Mouse (Mus musculus) heart, adult 9 months (tissue): Measurements from ENCODE around the gene Mreg.
A peak's percentile ranks its signal among the peaks of the same experiment; 100 is the strongest.

Source experiments
- DNase-seq, 2 experiments: peaks; one replicate each; pipeline ENCODE4 v3.0.0; 2022; ENCODE audit warnings: low spot score in 2 of 2

Mreg gene

DNA sequence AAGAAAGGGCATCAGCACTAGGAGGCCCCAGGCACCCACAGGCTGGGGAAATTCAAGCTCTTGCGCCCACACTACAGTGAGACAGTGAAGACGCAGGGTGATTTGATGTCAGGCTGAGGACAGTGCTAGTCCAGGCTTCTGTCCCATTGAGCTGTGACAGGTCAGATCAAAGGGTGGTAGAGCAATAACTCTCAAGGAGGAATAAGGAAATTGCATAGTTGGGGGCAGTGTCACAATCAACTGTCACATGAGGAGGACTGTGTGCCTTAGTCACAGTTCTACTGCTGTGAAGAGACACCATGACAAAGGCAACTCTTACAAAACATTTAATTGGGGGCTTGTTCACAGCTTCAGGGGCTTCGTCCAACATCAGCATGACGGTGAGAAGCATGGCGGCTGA, 16.0 kb downstream of the Mreg start:
- no peak for DNase-seq

GRCm38 (mm10) chr1:72191449-72191848, 20.7 kb downstream of the Mreg start:
- no peak for DNase-seq

- no peak for DNase-seq
Observed at GRCm38 (mm10) chr1:72188142-72188738, 23.9 kb downstream of the Mreg start.

- no peak for DNase-seq
Observed at GRCm38 (mm10) chr1:72187486-72187885, 24.6 kb downstream of the Mreg start.

GRCm38 (mm10) chr1:72186151-72186550, 26.0 kb downstream of the Mreg start:
- no peak for DNase-seq

- DNase-seq = no peak
Observed at GRCm38 (mm10) chr1:72183554-72183953, 28.6 kb downstream of the Mreg start.

GRCm38 (mm10) chr1:72182930-72183499, 29.1 kb downstream of the Mreg start:
- DNase-seq = peak; percentile 12 to 33

GRCm38 (mm10) chr1:72179947-72180346, 32.2 kb downstream of the Mreg start:
- DNase-seq = no peak

DNA sequence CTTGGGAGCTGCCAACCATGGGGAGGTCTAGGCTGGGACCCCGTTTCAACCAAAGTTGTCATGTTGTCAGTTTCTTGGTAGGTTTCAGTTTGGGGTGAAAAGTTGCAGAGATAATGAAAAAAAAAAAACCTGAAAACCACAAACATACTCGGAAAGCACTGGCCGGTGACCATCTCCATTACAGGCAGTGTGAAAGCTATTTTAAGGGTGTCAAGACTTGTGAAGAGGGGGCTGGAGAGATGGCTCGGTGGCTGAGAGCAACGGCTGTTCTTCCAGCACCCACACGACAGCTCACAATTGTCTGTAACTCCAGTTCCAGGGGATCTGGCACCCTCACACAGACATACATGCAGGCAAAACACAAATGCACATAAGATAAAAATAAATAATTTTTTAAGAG, 35.9 kb downstream of the Mreg start:
- no peak for DNase-seq

DNA sequence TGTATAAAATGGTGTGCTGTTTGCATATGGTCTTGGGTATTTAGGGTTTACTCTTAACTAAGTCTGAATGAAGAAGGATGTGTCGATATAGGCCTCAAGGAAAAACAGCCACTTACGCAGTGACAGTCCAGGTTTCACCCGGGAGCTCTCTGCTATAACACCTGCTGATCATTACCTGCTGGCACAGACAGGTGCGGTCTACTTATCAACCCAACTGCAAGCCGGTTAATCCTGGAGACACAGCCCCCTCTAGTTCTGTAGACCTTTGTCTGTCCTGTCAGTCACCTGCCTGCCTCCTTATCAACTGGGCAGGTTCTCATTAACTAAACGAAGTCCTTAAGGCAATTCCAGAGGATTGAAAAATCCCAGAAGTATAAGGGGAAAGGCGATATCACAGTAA, 37.9 kb downstream of the Mreg start:
- no peak for DNase-seq

DNA sequence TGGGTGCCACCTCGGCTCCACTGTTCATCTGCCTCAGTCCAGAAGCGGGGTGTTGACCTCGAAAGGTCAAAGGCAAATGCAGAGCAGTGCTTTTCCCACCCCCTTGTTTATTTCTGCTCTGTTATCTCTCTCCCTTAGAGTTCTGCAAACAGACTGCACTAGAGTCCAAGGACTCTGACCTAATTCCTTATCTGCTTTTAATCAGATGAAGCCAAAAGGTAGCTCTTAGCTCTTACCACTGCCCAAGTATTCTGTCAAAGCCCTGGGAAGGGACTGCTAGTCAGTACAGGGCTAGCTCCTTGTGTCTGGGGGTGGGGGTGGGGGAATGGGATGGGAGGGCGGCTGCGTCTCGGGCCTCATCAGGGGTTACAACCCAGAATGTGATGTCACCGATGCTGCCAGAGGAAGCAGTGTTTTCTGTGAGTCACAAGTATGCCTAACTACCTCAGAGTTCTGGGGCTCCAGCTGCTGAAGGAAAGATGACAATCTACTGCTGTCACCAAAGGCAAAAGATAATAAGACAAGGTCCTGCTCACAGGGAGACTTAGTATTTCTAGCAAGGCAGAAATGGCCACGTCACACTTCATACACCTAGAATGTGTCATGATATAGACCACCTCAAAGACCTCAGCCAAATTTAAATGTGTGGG, 38.6 kb downstream of the Mreg start:
- DNase-seq = no peak

GRCm38 (mm10) chr1:72172788-72173187, 39.3 kb downstream of the Mreg start:
- peak in 1 of 2 experiments; percentile 19 for DNase-seq

DNA sequence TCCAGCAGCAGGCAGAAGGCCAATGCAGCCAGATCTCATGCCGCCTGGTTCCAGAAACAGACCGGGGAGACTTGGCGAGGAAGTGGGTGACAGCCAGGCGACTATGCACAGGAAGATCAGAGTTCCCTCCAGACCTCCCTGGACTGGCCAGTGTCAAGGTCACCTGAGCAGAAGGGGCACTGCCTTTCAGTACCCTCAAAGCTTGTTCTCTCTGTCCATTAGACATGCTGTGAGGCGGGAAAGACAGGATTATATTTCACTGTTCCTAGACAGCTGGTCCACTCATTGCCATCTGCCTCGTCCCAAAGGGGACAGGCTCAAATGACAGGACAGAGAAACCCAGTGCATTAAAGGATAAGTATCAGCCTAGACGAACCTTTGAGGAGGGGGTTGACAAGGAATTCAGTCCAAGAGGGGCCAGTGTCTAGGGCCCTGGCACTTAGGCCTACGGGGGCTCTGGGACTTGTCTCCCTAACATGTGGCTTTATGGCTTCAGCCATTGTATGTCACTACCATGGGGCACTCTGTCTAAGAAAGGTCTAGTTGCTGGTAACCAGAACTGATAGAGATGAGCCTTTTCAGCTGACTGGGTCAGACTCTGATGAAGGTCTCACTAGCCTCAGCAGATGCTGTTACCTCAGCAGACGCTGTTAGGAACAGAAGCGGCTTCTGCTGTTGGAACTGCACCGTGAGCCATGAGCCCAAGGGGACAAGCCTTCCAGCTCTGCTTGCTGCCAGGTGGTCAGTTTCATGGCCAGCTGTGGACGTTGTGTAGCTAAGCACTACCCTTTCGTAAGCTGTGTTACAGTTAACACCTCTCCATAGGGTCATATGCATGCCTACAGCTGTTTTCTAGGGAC, 40.9 kb downstream of the Mreg start:
- no peak for DNase-seq

GRCm38 (mm10) chr1:72167024-72167423, 45.1 kb downstream of the Mreg start:
- no peak for DNase-seq

DNA sequence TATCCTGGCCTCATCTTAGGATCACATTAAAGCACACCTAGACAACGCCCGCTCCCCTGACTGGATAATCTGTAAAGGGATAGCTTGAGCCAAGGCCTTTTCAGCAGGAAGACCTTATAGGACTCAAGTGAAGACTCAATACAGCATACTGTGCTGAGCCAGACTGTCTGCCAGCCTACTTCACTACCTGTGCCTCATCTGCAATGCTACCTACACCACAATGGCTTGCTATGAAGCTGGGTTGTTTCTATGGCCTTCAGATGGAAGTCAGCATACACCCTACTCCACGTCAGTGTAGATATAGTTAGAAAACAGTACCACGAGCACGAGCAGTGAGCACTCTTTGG, 45.7 kb downstream of the Mreg start:
- no peak for DNase-seq

- DNase-seq = no peak
Observed at GRCm38 (mm10) chr1:72165723-72166467, 46.2 kb downstream of the Mreg start.

GRCm38 (mm10) chr1:72160321-72160720, 51.8 kb downstream of the Mreg start:
- no peak for DNase-seq

DNA sequence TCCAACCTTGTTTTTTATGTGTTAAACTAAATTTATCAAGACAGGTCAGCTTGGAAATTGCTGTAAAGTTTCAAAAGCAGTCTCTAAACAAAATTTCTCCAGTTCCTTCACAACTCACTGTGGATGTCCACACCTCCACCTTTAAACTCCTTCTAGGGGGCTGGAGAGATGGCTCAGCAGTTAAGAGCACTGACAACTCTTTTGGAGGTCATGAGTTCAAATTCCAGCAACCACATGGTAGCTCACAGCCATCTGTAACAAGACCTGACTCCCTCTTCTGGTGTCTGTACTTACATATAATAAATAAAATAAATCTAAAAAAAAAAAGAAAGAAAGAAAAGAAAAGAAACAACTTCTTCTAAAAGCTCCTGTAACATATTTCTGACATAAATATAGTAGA, 67.1 kb downstream of the Mreg start:
- no peak for DNase-seq

DNA sequence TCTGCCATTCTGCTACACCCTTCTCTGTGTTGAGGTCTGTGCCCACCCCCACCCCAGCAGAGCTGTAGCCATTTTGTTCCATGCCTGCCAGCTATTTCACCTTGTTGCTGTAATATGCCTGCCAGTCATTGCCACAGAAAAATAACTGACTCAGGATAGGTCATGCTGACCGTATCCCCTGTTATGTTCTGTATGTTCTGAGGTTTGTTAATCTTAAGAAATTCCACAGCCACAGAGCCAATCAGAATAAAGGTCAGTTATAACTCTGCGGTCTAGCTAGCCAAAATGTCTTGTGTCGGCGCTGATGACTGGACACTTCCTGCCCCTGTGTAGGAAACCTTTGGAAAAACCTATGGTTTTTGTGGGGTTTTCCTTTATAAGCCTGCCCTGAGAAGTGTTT, 67.7 kb downstream of the Mreg start:
- no peak for DNase-seq

- DNase-seq = no peak
Observed at GRCm38 (mm10) chr1:72141893-72142480, 70.1 kb downstream of the Mreg start.

DNA sequence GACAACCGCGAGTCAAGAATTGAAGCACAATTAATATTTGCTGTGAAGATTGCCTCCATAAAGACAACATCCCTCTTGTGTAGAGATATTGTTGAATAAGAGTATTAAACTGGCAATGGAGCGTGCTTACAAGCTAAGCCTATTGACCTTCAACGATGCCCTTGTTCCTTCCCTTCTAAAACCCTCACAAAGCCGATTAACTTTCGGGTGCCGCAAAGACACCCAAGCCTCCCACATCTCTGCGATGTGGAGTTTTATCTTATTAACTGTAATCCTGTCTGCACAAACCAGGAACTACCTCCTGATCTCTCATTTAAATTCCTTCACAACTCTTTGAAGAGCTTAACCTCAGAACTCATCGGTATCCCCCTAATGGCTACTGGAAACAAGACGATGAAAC, 76.0 kb downstream of the Mreg start:
- no peak for DNase-seq

- DNase-seq = no peak
Observed at GRCm38 (mm10) chr1:72134534-72134933, 77.6 kb downstream of the Mreg start.
